Mouse (Mus musculus) spleen, postnatal 10 days (tissue): ENCODE results near the gene Fam83g.

Experiments
- DNase-seq, 2 experiments: peaks; one replicate each; pipeline ENCODE4 v3.0.0; 2021 to 2022; ENCODE audit warnings: low spot score in 2 of 2

Fam83g gene

GRCm38 (mm10) chr11:61715130-61715529, 31.2 kb downstream of the Fam83g start:
- no peak for DNase-seq

- DNase-seq, result no peak
Measured at GRCm38 (mm10) chr11:61717990-61718389, 34.1 kb downstream of the Fam83g start.

GRCm38 (mm10) chr11:61719387-61719786, 35.5 kb downstream of the Fam83g start:
- no peak for DNase-seq

- no peak for DNase-seq
Measured at GRCm38 (mm10) chr11:61719826-61720225, 35.9 kb downstream of the Fam83g start.

- no peak for DNase-seq
Measured at GRCm38 (mm10) chr11:61720636-61721035, 36.7 kb downstream of the Fam83g start, which contains the start of gene Slc5a10. Gene Slc5a10 (minus strand): TSS chr11:61720826.

- no peak for DNase-seq
Measured at GRCm38 (mm10) chr11:61722077-61722476, 38.2 kb downstream of the Fam83g start.

- DNase-seq, result no peak
Measured at GRCm38 (mm10) chr11:61728037-61728436, 44.1 kb downstream of the Fam83g start.

- DNase-seq, result no peak
Measured at GRCm38 (mm10) chr11:61732672-61733071, 48.8 kb downstream of the Fam83g start.

- no peak for DNase-seq
Measured at GRCm38 (mm10) chr11:61737290-61737689, 53.4 kb downstream of the Fam83g start.

GRCm38 (mm10) chr11:61740500-61740899, 56.6 kb downstream of the Fam83g start:
- no peak for DNase-seq

GRCm38 (mm10) chr11:61743768-61744167, 59.9 kb downstream of the Fam83g start:
- DNase-seq, result no peak

GRCm38 (mm10) chr11:61744460-61744859, 60.6 kb downstream of the Fam83g start:
- peak in 1 of 2 experiments; percentile 22 for DNase-seq

- no peak for DNase-seq
Measured at GRCm38 (mm10) chr11:61745781-61746180, 61.9 kb downstream of the Fam83g start.

GRCm38 (mm10) chr11:61747161-61747560, 63.3 kb downstream of the Fam83g start:
- no peak for DNase-seq

- peak in 1 of 2 experiments; percentile 27 for DNase-seq
Measured at GRCm38 (mm10) chr11:61751612-61752011, 67.7 kb downstream of the Fam83g start.

GRCm38 (mm10) chr11:61757151-61757550, 73.3 kb downstream of the Fam83g start:
- DNase-seq, result no peak
